Mouse (Mus musculus): ENCODE measurements around the gene Jund.

DNA sequence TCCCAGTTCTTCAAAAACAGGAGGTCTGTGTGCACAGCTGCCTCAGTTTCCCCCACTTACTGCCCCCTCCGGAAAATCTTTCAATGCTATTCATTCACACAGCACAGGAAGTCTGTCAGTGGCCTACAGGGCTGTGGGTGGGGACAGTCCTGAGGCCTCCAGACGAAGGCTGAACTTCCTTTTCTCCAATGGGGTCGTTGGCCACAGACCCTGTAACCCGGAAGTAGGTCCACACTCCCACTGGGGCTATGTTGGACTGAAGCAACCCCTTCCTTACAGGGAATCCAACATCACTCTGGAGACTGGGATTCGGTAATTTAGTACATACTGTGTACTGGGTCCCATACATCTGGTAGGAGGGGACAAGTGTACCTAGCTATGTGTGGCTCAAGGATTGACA is 5.1 kb upstream of the Jund start:
- TF ChIP-seq CTCF (conservative IDR thresholded peaks at IDR 0.05; ENCODE audit: low read length), result no peak
- TF ChIP-seq POU5F1 (IDR thresholded peaks at IDR 0.05; ENCODE audit: borderline replicate concordance, low read length), result no peak
- TF ChIP-seq NANOG (IDR thresholded peaks at IDR 0.05; ENCODE audit: borderline replicate concordance, low read length), result no peak

All from E14TG2a.4 (cell line).